Mouse (Mus musculus): ENCODE results near the gene Fcgr2b. TPM values are rescaled to one million over a fixed set of nuclear protein-coding genes. Genes with fewer than 3 reads are reported as not detected.
"Not testable (repeated sequence)": the region's sequence is repeated elsewhere in the genome, so short reads cannot be mapped to it uniquely, and the experiment has no call there.

The Fcgr2b gene
- polyA plus RNA-seq, 1 experiment from 2014 or later: 4.3 TPM

DNA sequence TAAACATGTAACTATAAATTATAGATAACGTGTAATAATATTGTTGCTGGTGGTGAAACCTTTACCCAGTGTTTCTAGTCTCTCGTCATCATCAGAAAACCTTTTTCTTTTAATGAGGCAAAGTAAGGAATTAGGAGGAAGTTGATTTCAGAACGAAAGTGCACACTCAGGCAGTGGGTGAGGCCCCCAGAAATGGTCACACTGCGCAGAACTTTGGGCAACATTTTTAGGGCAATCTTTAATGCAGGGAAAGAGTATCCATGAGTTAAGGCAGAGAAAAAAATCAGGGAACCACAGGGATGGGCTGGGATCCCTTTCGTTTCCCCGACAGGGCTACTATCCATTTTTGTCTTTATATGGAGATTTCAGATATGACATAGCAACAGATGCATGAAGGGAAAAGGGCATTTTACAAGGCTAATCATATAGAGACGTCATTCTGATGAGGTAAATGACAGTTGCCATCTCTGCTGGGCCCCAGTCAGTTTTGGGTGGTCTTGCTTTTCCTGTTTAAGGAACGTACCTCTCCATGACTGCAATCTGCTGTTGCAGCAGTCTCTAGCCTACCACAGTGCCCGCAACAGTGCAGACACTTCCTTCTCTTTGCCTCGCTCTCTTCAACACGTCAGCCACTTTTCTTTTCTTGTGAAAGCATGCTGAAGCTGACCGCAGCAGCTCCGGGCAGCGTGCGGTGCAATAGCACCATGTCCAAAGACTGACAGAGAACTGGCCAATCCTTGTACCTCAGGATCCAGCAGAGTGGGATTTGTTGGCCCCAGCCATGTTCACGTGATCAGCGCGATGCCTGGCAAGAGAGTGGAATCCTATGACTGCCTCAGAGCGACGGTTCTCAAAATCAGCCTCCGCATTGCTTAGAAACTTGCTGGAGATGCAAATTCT, 21.7 kb upstream of the Fcgr2b start:
- Histone ChIP-seq H3K9ac (no peak overlapping the region), H3K27ac (replicated peaks) (0 out of 2 replicates have a peak overlapping the region, but pooled peaks have one; percentile 34), H3K27me3 (no peaks in the 10 kb centered on the region), H3K4me1 (no peaks in the 10 kb centered on the region), H3K4me2 (replicated peaks) (peak overlapping the region; percentile 40), H3K4me3 (replicated peaks) (peak overlapping the region; percentile 26), H3K9me3 (replicated peaks) (no peaks in the 10 kb centered on the region), H3K36me3 (no peaks in the 10 kb centered on the region)
- WGBS: 48% methylated on average over 21 of the region's 21 CpGs
- ATAC-seq (ENCODE audit: insufficient number of reproducible peaks, low FRiP score, low TSS enrichment, low read depth): no peak

DNA sequence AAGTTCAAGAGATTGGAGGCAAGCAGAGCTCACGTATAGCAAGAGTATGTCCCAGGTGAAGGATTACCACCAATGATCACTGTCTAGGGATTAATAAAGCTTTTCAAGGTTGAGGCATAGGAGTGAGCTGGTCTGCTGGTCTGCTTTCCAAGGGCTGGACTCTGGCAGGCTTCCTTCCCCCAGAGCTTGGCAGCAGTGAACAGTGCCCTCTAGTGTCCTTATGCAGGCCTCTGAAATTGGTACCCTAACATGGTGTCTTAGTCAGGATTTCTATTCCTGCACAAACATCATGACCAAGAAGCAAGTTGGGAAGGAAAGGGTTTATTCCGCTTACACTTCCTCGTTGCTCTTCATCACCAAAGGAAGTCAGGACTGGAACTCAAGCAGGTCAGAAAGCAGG, 20.4 kb upstream of the Fcgr2b start:
- 44% methylated on average over 3 of the region's 3 CpGs for WGBS
- no peak for ATAC-seq (ENCODE audit: insufficient number of reproducible peaks, low FRiP score, low TSS enrichment, low read depth)
- H3K4me1 ChIP-seq: no peaks in the 10 kb centered on the region

DNA sequence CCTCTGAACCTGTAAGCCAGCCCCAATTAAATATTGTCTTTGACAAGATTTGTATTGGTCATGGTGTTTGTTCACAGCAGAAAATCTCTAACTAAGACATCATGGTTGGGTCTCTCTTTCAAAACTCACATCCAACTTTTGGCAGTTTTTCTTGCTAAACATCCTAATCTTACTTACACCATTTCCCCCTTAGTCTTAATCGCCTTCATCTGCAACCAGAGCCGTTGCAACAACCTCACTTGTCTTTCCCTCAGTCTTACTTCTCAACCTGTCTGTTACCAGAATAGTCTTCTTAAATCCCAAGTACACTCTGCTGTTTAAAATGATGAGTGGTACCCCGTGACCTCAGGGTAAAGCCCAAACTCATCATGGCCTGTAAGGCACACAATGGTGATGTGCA, 19.7 kb upstream of the Fcgr2b start:
- H3K9me3 ChIP-seq (replicated peaks): no peaks in the 10 kb centered on the region
- no peaks in the 10 kb centered on the region for H3K27me3 ChIP-seq
- H3K4me1 ChIP-seq: no peaks in the 10 kb centered on the region
- no peak overlapping the region for H3K4me3 ChIP-seq (replicated peaks)
- ATAC-seq (ENCODE audit: insufficient number of reproducible peaks, low FRiP score, low TSS enrichment, low read depth): no peak
- 74% methylated on average over 3 of the region's 3 CpGs for WGBS
- no peak overlapping the region for H3K9ac ChIP-seq
- no peak overlapping the region for H3K4me2 ChIP-seq (replicated peaks)
- no peaks in the 10 kb centered on the region for H3K36me3 ChIP-seq
- H3K27ac ChIP-seq (replicated peaks): no peak overlapping the region

More for the DNA sequence above, 20.4 kb upstream of the Fcgr2b start:
- Histone ChIP-seq H3K27me3 (no peaks in the 10 kb centered on the region), H3K4me2 (replicated peaks) (no peak overlapping the region), H3K9me3 (replicated peaks) (no peaks in the 10 kb centered on the region), H3K9ac (no peak overlapping the region), H3K4me3 (replicated peaks) (no peak overlapping the region), H3K27ac (replicated peaks) (no peak overlapping the region), H3K36me3 (no peaks in the 10 kb centered on the region)

DNA sequence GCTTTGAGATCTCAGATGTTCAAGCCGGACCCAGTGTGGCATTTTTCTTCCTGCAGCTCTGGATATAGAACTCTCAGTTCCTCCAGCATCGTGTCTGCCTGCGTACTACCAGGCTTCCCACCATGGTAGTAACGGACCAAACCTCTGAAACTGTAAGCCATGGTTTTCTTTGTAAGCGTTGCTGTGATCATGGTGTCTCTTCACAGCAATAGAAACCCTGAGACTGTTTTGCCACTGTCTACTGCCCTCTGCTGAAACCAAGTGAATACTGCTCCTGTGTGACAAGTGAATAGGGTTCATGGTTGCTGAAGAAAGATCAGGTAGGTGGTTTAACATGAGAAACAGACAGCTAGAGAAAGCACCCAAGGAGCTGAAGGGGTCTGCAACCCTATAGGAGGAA, 16.2 kb upstream of the Fcgr2b start:
- no peak for ATAC-seq (ENCODE audit: insufficient number of reproducible peaks, low FRiP score, low TSS enrichment, low read depth)
- Histone ChIP-seq H3K27me3 (no peaks in the 10 kb centered on the region), H3K9ac (no peak overlapping the region), H3K4me1 (no peaks in the 10 kb centered on the region), H3K36me3 (no peaks in the 10 kb centered on the region), H3K4me2 (replicated peaks) (no peak overlapping the region), H3K27ac (replicated peaks) (no peak overlapping the region), H3K4me3 (replicated peaks) (no peak overlapping the region), H3K9me3 (replicated peaks) (no peaks in the 10 kb centered on the region)
- WGBS: 61% methylated on average over 5 of the region's 5 CpGs

DNA sequence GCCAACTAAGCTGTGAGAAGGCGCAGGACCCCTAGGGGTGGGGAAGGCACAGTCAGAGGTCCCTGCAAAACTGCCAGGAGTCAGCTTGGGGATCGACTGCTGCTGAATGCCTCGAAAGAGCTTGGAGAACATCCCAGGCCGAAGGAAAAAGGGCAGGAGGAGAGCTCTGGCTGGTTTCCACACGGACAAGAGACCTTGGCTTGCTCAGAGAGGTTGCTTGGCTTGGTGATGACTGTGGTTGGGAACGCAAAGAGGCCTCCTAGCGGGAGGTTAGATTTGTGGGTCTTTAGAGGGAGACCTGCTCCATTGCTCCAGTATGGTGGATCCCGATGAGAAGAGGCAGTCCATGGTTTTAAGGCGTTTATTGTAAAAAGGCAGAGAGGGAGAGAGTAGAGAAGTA, 13.3 kb upstream of the Fcgr2b start:
- Histone ChIP-seq H3K36me3 (no peaks in the 10 kb centered on the region), H3K9ac (no peak overlapping the region), H3K4me2 (replicated peaks) (no peak overlapping the region), H3K27ac (replicated peaks) (no peak overlapping the region), H3K27me3 (no peaks in the 10 kb centered on the region), H3K4me3 (replicated peaks) (no peak overlapping the region), H3K9me3 (replicated peaks) (no peaks in the 10 kb centered on the region), H3K4me1 (no peaks in the 10 kb centered on the region)
- ATAC-seq (ENCODE audit: insufficient number of reproducible peaks, low FRiP score, low TSS enrichment, low read depth): no peak
- WGBS: 73% methylated on average over 9 of the region's 9 CpGs

DNA sequence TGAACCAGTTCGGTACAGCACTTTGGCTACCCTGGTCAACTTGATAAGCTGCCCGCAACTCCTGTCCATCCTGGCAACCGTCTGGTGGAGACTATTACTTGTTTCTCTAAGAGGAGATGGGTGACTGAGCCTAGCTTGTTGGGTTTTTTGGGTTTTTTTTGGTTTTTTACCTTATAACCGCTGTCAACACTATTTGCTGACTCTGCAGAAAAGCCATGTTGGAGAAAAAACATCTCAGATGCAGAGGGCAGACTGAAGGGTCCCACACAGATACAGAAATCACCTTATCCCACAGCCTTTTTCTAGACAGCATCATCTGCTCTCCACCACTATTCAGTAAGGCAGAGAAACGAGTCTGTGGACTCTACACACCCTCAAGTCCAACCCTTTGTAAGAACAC, 9.5 kb upstream of the Fcgr2b start:
- Histone ChIP-seq H3K4me2 (replicated peaks) (no peak overlapping the region), H3K27ac (replicated peaks) (no peak overlapping the region), H3K4me1 (no peaks in the 10 kb centered on the region), H3K27me3 (no peaks in the 10 kb centered on the region), H3K9me3 (replicated peaks) (no peaks in the 10 kb centered on the region), H3K36me3 (no peaks in the 10 kb centered on the region), H3K9ac (no peak overlapping the region), H3K4me3 (replicated peaks) (no peak overlapping the region)
- ATAC-seq (ENCODE audit: insufficient number of reproducible peaks, low FRiP score, low TSS enrichment, low read depth): no peak
- 79% methylated on average over 5 of the region's 5 CpGs for WGBS

DNA sequence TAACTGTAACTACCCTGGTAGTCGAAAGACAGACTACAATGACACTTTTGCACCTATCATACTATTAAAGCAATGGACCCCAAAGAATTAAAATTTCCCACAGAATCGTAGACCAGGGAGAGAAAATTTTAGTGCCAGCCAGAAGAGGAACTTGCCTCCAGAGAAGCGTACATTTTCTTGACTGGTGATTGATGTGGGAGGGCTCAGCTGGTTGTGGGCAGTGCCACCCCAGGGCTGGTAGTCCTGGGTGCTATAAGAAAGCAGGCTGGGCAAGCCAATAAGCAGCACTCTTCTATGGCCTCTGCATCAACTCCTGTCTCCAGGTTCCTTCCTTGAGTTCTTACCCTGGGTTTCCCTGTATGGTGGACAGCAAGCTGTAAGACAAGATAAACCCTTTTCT, 8.7 kb upstream of the Fcgr2b start:
- Histone ChIP-seq H3K4me1 (no peaks in the 10 kb centered on the region), H3K36me3 (no peaks in the 10 kb centered on the region), H3K27ac (replicated peaks) (no peak overlapping the region), H3K4me2 (replicated peaks) (no peak overlapping the region), H3K9ac (no peak overlapping the region), H3K27me3 (no peaks in the 10 kb centered on the region), H3K4me3 (replicated peaks) (no peak overlapping the region), H3K9me3 (replicated peaks) (no peaks in the 10 kb centered on the region)
- WGBS: 82% methylated on average over 3 of the region's 3 CpGs
- no peak for ATAC-seq (ENCODE audit: insufficient number of reproducible peaks, low FRiP score, low TSS enrichment, low read depth)

- no peaks in the 10 kb centered on the region for H3K9me3 ChIP-seq (replicated peaks)
- no peak overlapping the region for H3K4me2 ChIP-seq (replicated peaks)
- H3K9ac ChIP-seq: no peak overlapping the region
- no peak for ATAC-seq (ENCODE audit: insufficient number of reproducible peaks, low FRiP score, low TSS enrichment, low read depth)
- H3K4me1 ChIP-seq: no peaks in the 10 kb centered on the region
- H3K4me3 ChIP-seq (replicated peaks): no peak overlapping the region
- H3K27me3 ChIP-seq: no peaks in the 10 kb centered on the region
- H3K27ac ChIP-seq (replicated peaks): no peak overlapping the region
- no peaks in the 10 kb centered on the region for H3K36me3 ChIP-seq
- WGBS: 72% methylated on average over 4 of the region's 4 CpGs
Measured at GRCm38 (mm10) chr1:170983066-170983465, 6.7 kb upstream of the Fcgr2b start.

DNA sequence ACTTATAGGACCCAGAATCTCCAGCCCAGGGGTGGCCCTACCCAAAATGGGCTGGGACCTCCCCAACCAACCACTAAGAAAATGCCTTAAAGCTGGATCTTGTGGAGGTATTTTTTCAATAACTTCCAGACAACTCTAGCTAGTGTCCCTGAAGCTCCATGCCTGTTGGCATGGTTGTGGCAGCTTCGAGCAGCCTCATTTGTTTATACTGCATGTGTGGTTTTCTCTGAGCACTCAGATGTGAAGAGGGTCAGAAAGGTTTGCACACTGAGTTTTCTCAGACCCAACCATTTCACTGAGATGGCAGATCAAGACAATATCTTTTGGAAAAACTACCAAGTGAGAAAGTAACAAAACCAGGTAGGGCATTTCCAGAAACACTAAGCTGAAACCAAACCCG, 6.0 kb upstream of the Fcgr2b start:
- ATAC-seq (ENCODE audit: insufficient number of reproducible peaks, low FRiP score, low TSS enrichment, low read depth): no peak
- Histone ChIP-seq H3K4me2 (replicated peaks) (no peak overlapping the region), H3K36me3 (no peaks in the 10 kb centered on the region), H3K27me3 (no peaks in the 10 kb centered on the region), H3K9ac (no peak overlapping the region), H3K4me1 (no peaks in the 10 kb centered on the region), H3K4me3 (replicated peaks) (no peak overlapping the region), H3K27ac (replicated peaks) (no peak overlapping the region), H3K9me3 (replicated peaks) (no peaks in the 10 kb centered on the region)
- WGBS: 71% methylated on average over 2 of the region's 2 CpGs

DNA sequence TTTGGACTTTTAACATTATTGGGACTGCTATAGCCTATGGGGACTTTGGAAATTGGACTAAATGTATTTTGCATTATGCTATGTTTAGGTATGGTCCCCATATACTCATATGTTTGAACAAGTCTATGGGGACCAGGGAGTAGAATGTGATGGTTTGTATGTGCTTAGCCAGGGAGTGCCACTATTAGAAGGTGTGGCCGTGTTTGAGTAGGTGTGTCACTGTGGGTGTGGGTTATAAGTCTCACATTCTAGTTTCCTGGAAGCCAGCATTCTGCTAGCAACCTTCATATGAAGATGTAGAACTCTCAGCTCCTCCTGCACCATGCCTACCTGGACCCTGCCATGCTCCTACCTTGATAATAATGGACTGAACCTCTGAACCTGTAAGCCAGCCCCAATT, 5.3 kb upstream of the Fcgr2b start:
- not testable (repeated sequence) for H3K27ac ChIP-seq (replicated peaks); H3K9me3 ChIP-seq (replicated peaks); H3K4me1 ChIP-seq; H3K27me3 ChIP-seq; H3K9ac ChIP-seq; H3K4me2 ChIP-seq (replicated peaks); H3K36me3 ChIP-seq; ATAC-seq (ENCODE audit: insufficient number of reproducible peaks, low FRiP score, low TSS enrichment, low read depth); H3K4me3 ChIP-seq (replicated peaks)
- WGBS: 74% methylated on average over 1 of the region's 1 CpGs

DNA sequence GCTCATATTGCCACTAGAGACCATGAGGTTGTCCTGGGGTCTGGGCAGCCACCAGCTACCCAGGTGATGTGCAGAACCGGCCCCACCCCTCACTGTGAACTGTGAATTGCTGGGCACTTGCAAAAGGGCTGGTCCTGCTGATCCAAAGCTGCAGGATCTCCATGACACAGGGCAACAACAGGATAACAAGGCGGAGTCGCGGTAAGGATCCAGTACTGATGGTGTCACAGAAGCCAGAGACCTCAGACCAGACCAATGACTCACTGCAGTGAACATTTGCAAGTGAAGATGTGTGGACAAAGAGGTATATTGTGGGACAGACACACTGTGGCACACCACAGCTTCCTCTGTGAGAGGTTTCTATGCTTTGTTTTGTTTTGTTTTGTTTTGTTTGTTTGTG, 2.3 kb upstream of the Fcgr2b start:
- Histone ChIP-seq H3K4me1 (no peaks in the 10 kb centered on the region), H3K4me2 (replicated peaks) (no peak overlapping the region), H3K27me3 (no peaks in the 10 kb centered on the region), H3K4me3 (replicated peaks) (no peak overlapping the region), H3K9ac (no peak overlapping the region), H3K27ac (replicated peaks) (no peak overlapping the region), H3K36me3 (no peaks in the 10 kb centered on the region), H3K9me3 (replicated peaks) (no peaks in the 10 kb centered on the region)
- 72% methylated on average over 4 of the region's 4 CpGs for whole genome bisulfite sequencing
- no peak for ATAC-seq (ENCODE audit: insufficient number of reproducible peaks, low FRiP score, low TSS enrichment, low read depth)

- Histone ChIP-seq H3K36me3 (no peaks in the 10 kb centered on the region), H3K9ac (no peak overlapping the region), H3K27me3 (no peaks in the 10 kb centered on the region), H3K27ac (replicated peaks) (no peak overlapping the region), H3K9me3 (replicated peaks) (no peaks in the 10 kb centered on the region), H3K4me2 (replicated peaks) (no peak overlapping the region), H3K4me1 (no peaks in the 10 kb centered on the region), H3K4me3 (replicated peaks) (no peak overlapping the region)
- ATAC-seq (ENCODE audit: insufficient number of reproducible peaks, low FRiP score, low TSS enrichment, low read depth): no peak
- 62% methylated on average over 7 of the region's 7 CpGs for WGBS
Measured at GRCm38 (mm10) chr1:170975751-170976161, 591 bp downstream of the Fcgr2b start.
